In the genomic region with DNA sequence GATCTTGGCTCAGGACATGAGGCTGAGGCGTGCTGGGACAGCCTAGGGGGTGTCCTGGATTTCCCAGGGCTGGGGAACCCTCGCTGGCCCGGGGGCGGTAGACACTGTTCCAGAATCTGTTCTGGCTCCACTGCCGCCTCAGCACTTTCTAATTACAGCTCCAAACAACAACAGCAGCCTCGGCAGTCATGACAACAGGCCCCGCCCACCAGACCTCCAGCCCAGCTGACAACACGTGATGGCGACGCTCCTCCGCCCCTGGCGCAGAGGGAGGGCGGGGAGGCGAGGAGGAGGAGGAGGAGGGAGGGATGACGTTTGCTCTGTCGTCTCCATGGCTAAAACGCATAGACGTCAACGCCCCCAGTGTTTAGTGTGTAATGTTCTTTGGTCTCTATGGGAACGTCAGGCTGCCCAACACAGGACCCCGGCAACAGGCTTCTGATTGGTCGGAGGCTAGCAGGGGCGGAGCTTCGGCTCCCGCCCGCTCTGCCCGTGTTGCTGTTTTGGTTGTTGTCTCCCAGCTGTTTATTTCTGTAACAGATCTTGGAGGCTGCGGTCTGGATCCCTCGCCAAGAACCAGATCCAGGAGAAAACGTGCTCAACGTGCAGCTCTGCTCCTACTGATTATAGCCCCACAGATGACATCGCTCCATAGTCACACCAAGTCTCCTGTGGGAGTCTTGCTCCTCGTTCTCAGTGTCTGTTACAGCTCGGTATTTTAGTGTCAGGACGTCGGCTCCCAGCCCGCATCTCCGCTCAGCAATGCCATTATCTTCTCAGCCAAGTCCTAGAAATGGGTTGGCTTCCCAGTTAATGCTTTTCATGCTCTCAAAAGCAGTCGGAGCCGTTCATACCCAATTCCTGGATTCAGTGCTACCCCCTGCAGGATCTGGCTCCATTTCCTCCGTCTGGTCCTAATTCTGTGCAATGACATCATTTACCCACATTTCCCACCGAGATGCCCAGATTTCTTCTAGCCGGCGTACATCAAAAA, we compare ENCODE assay signal across 8 mouse cellular contexts. TPM values are rescaled to one million over a fixed set of nuclear protein-coding genes. Genes with fewer than 3 reads are reported as not detected.
A peak's percentile ranks its signal among the peaks of the same experiment; 100 is the strongest.
DNase-seq lines count a peak whose midpoint lies in the region; ATAC-seq lines count a peak whose summit lies in the region.

No protein-coding gene starts in this region.

- H3K27ac ChIP-seq in forebrain, embryonic 10.5 days = peak overlapping the region; percentile 90
- peak overlapping the region; percentile 92 for H3K27ac ChIP-seq in heart, embryonic 16.5 days (ENCODE audit: low read length)
- H3K27ac ChIP-seq in liver, embryonic 15.5 days (replicated peaks) = peak overlapping the region; percentile 66
- peak overlapping the region; percentile 78 for H3K27ac ChIP-seq in neural tube, embryonic 12.5 days

- H3K36me3 ChIP-seq in forebrain, embryonic 10.5 days (replicated peaks) = no peaks in the 10 kb centered on the region
- H3K36me3 ChIP-seq in heart, embryonic 16.5 days (ENCODE audit: control insufficient read depth, insufficient read depth) = no peaks in the 10 kb centered on the region
- H3K36me3 ChIP-seq in liver, embryonic 15.5 days (replicated peaks) = no peaks in the 10 kb centered on the region
- no peaks in the 10 kb centered on the region for H3K36me3 ChIP-seq in neural tube, embryonic 12.5 days

- 3% methylated on average over 44 of the region's 44 CpGs for WGBS in forebrain, embryonic 10.5 days
- under 1% methylated on average over 44 of the region's 44 CpGs for WGBS in heart, embryonic 16.5 days
- WGBS in liver, embryonic 15.5 days (ENCODE audit: insufficient replicate concordance) = 2% methylated on average over 44 of the region's 44 CpGs
- 3% methylated on average over 44 of the region's 44 CpGs for WGBS in neural tube, embryonic 12.5 days

- no peaks in the 10 kb centered on the region for H3K9me3 ChIP-seq in forebrain, embryonic 10.5 days
- no peaks in the 10 kb centered on the region for H3K9me3 ChIP-seq in heart, embryonic 16.5 days (replicated peaks; ENCODE audit: control insufficient read depth, low read length)
- no peaks in the 10 kb centered on the region for H3K9me3 ChIP-seq in liver, embryonic 15.5 days (replicated peaks)
- H3K9me3 ChIP-seq in neural tube, embryonic 12.5 days = no peaks in the 10 kb centered on the region

- peaks cover 52% of the 10 kb centered on the region for H3K4me1 ChIP-seq in forebrain, embryonic 10.5 days
- peaks cover 38% of the 10 kb centered on the region for H3K4me1 ChIP-seq in heart, embryonic 16.5 days (ENCODE audit: control insufficient read depth, insufficient read depth, low read length)
- H3K4me1 ChIP-seq in liver, embryonic 15.5 days (replicated peaks) = peaks cover 29% of the 10 kb centered on the region
- H3K4me1 ChIP-seq in neural tube, embryonic 12.5 days = peaks cover 24% of the 10 kb centered on the region

- no peaks in the 10 kb centered on the region for H3K27me3 ChIP-seq in forebrain, embryonic 10.5 days (ENCODE audit: poor library complexity, severe bottlenecking)
- H3K27me3 ChIP-seq in heart, embryonic 16.5 days (ENCODE audit: control insufficient read depth, insufficient read depth, low read length) = no peaks in the 10 kb centered on the region
- H3K27me3 ChIP-seq in liver, embryonic 15.5 days = peaks cover 44% of the 10 kb centered on the region
- no peaks in the 10 kb centered on the region for H3K27me3 ChIP-seq in neural tube, embryonic 12.5 days (replicated peaks)

- ATAC-seq in CD4-positive, CD25-positive, alpha-beta regulatory T cell, adult 4 months = peak; percentile 95
- ATAC-seq in heart, embryonic 16.5 days (replicated peaks; ENCODE audit: extremely low read depth, insufficient read depth, low FRiP score) = peak; percentile 96
- peak; percentile 94 for ATAC-seq in liver, embryonic 15.5 days (ENCODE audit: insufficient read depth)
- peak; percentile 99 for ATAC-seq in neural tube, embryonic 12.5 days (ENCODE audit: low FRiP score, low read depth)

- peak overlapping the region; percentile 57 for H3K4me3 ChIP-seq in forebrain, embryonic 10.5 days
- H3K4me3 ChIP-seq in heart, embryonic 16.5 days (ENCODE audit: low read length) = peak overlapping the region; percentile 55
- peak overlapping the region; percentile 57 for H3K4me3 ChIP-seq in liver, embryonic 15.5 days (replicated peaks)
- peak overlapping the region; percentile 42 for H3K4me3 ChIP-seq in neural tube, embryonic 12.5 days

- peak overlapping the region; percentile 69 for H3K4me2 ChIP-seq in heart, embryonic 16.5 days (ENCODE audit: low read depth, low read length)
- peak overlapping the region; percentile 86 for H3K4me2 ChIP-seq in liver, embryonic 15.5 days
- H3K4me2 ChIP-seq in neural tube, embryonic 12.5 days (replicated peaks) = peak overlapping the region; percentile 72

- H3K9ac ChIP-seq in heart, embryonic 16.5 days (ENCODE audit: low read length) = peak overlapping the region; percentile 67
- H3K9ac ChIP-seq in liver, embryonic 15.5 days = peak overlapping the region; percentile 41
- H3K9ac ChIP-seq in neural tube, embryonic 12.5 days = peak overlapping the region; percentile 54

- peak; percentile 91 for DNase-seq in c-Kit-negative CD71-positive TER-119-positive erythroid progenitor cells, embryonic 14.5 days (ENCODE audit: low read depth, low spot score)
- peak; percentile 98 for DNase-seq in forebrain, embryonic 10.5 days (ENCODE audit: extremely low spot score, low spot score)
- peak; percentile 99 for DNase-seq in kidney, postnatal 36 days
- peak; percentile 99 for DNase-seq in telencephalon, adult 2 months (ENCODE audit: low read depth, low spot score)

RNA-seq across cellular contexts. Expression of gene Fos, which starts 18.3 kb away (rescaled TPM):
- 10 to 100 TPM; 11.3 to 39.0 TPM for polyA plus RNA-seq in CD4-positive, CD25-positive, alpha-beta regulatory T cell, adult 4 months (2017; shearing (Covaris generic))
- polyA plus RNA-seq in forebrain, embryonic 10.5 days (2016; fragmentation: Nextera tagmentation; extraction: Ambion mirVana) = 0.34 and 1.2 TPM in 2 replicates
- 5.0 and 6.6 TPM in 2 replicates for polyA plus RNA-seq in heart, embryonic 16.5 days (2015; fragmentation: Nextera tagmentation; extraction: Ambion mirVana)
- 1.5 and 1.7 TPM in 2 replicates for polyA plus RNA-seq in liver, embryonic 15.5 days (2015; fragmentation: Nextera tagmentation; extraction: Ambion mirVana)
- polyA plus RNA-seq in neural tube, embryonic 12.5 days (2016; fragmentation: Nextera tagmentation; extraction: Ambion mirVana) = 1.2 and 2.2 TPM in 2 replicates

Comparison
In these comparisons a context has a peak if more than half of its experiments do, and no peak if none do; other contexts are left out.
1. Peak in every context shown above with its lines: DNase-seq, ATAC-seq, H3K4me3 ChIP-seq and H3K27ac ChIP-seq.